In the genomic region with DNA sequence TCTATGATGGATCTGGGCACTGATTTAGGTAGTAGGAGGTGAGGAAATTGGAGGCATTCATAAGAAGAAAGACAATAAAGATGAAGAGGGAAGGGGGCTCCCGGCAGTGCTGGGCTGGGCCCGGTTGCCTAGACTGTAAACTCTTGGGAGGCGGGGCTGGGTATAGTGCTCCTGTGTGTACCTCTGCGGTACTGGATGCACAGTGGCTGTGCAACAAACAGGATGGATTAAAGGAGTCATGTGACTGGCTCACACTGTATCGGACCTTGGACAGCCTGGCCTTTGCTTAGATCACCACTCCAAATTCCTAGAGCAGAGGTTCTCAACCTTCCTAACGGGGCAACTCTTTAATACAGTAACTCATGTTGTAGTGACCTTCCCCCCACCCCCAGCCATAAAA, we compare ENCODE assay signal across 18 mouse cellular contexts. TPM values are rescaled to one million over a fixed set of nuclear protein-coding genes. Genes with fewer than 3 reads are reported as not detected.
"Had no signal": no experiment of that assay in that cellular context is flagged by ENCODE, and none has a peak within 500 bp of the region (broad histone marks: within the 10 kb centered on the region; RNA-seq: fewer than 3 reads in every experiment).

No protein-coding gene starts in this region.

- H3K27ac ChIP-seq: hindbrain, embryonic 12.5 days; hindbrain, postnatal 0 days; layer of hippocampus, adult 2 months; limb, embryonic 13.5 days; liver, embryonic 13.5 days; midbrain, embryonic 13.5 days had no signal

- DNase-seq: left cerebral cortex, postnatal 4 days; liver, embryonic 13.5 days; lung, adult 18-20 months; lung, postnatal 36 days; right cerebral cortex, postnatal 14 days; thymus, postnatal 4 days had no signal

- H3K4me2 ChIP-seq: hindbrain, embryonic 12.5 days; limb, embryonic 13.5 days; liver, embryonic 13.5 days; midbrain, embryonic 13.5 days had no signal

- ATAC-seq: hindbrain, postnatal 0 days; midbrain, embryonic 13.5 days had no signal

- H3K9me3 ChIP-seq: hindbrain, embryonic 12.5 days; limb, embryonic 13.5 days; liver, embryonic 13.5 days; midbrain, embryonic 13.5 days had no signal

- H3K9ac ChIP-seq: hindbrain, embryonic 12.5 days; limb, embryonic 13.5 days; liver, embryonic 13.5 days; midbrain, embryonic 13.5 days had no signal

- H3K4me3 ChIP-seq: hindbrain, embryonic 12.5 days; layer of hippocampus, adult 2 months; limb, embryonic 13.5 days; liver, embryonic 13.5 days; midbrain, embryonic 13.5 days had no signal

- H3K36me3 ChIP-seq: hindbrain, embryonic 12.5 days; limb, embryonic 13.5 days; liver, embryonic 13.5 days; midbrain, embryonic 13.5 days had no signal

RNA-seq across cellular contexts. Expression of gene Hes2, which starts 2.9 kb away (rescaled TPM):
- total RNA-seq: hindbrain, postnatal 0 days; layer of hippocampus, adult 2 months; layer of hippocampus, postnatal 14 days; left cerebral cortex, adult 18-20 months; left cerebral cortex, postnatal 10 days; left cerebral cortex, postnatal 4 days; megakaryocyte progenitor cell, adult 5-6 weeks; midbrain, postnatal 0 days had no signal
- polyA plus RNA-seq: hindbrain, postnatal 0 days; intestine, embryonic 14.5 days; limb, embryonic 13.5 days; liver, embryonic 13.5 days; midbrain, postnatal 0 days; neural tube, embryonic 14.5 days had no signal
